Mouse (Mus musculus) right cerebral cortex, postnatal 36 days (tissue): ENCODE results near the gene Prlr.

Experiments
- DNase-seq, 2 experiments: peaks; one replicate each; pipeline ENCODE4 v3.0.0; 2022; ENCODE audit warnings: low spot score in 2 of 2, mixed read lengths in 1 of 2

Prlr gene

GRCm38 (mm10) chr15:10177083-10177482, at the start of gene Prlr:
Gene Prlr, plus strand, starts transcription at chr15:10177238.
- DNase-seq: no peak

- DNase-seq: no peak
These were observed 43.3 kb upstream of the Prlr start for GRCm38 (mm10) chr15:10133781-10134180.

- no peak for DNase-seq
These were observed 42.1 kb upstream of the Prlr start for GRCm38 (mm10) chr15:10134889-10135288.

- DNase-seq: no peak
These were observed 32.5 kb upstream of the Prlr start for GRCm38 (mm10) chr15:10144520-10144919.

- no peak for DNase-seq
These were observed 28.8 kb upstream of the Prlr start for GRCm38 (mm10) chr15:10148196-10148595.

- no peak for DNase-seq
These were observed 16.4 kb upstream of the Prlr start for GRCm38 (mm10) chr15:10160663-10161062.

GRCm38 (mm10) chr15:10175078-10175477, 2.0 kb upstream of the Prlr start:
- peak in 1 of 2 experiments; percentile 15 for DNase-seq

GRCm38 (mm10) chr15:10175656-10176055, 1.4 kb upstream of the Prlr start:
- DNase-seq: no peak

GRCm38 (mm10) chr15:10177519-10178130, 587 bp downstream of the Prlr start:
- DNase-seq: peak in 1 of 2 experiments; percentile 2

- DNase-seq: no peak
These were observed 1.1 kb downstream of the Prlr start for GRCm38 (mm10) chr15:10178131-10178566.

- DNase-seq: no peak
These were observed 3.7 kb downstream of the Prlr start for GRCm38 (mm10) chr15:10180694-10181093.

GRCm38 (mm10) chr15:10192101-10192630, 15.1 kb downstream of the Prlr start:
- DNase-seq: no peak

- no peak for DNase-seq
These were observed 24.0 kb downstream of the Prlr start for GRCm38 (mm10) chr15:10200991-10201390.

GRCm38 (mm10) chr15:10202504-10203302, 25.7 kb downstream of the Prlr start:
- DNase-seq: no peak

GRCm38 (mm10) chr15:10210261-10210770, 33.3 kb downstream of the Prlr start:
- DNase-seq: no peak

GRCm38 (mm10) chr15:10211992-10212391, 35.0 kb downstream of the Prlr start:
- DNase-seq: no peak

GRCm38 (mm10) chr15:10213213-10213612, 36.2 kb downstream of the Prlr start:
- no peak for DNase-seq

- no peak for DNase-seq
These were observed 36.7 kb downstream of the Prlr start for GRCm38 (mm10) chr15:10213710-10214109.

- DNase-seq: no peak
These were observed 38.7 kb downstream of the Prlr start for GRCm38 (mm10) chr15:10215719-10216118.

- DNase-seq: no peak
These were observed 39.2 kb downstream of the Prlr start for GRCm38 (mm10) chr15:10216189-10216588.

- DNase-seq: no peak
These were observed 46.6 kb downstream of the Prlr start for GRCm38 (mm10) chr15:10223614-10224155.

GRCm38 (mm10) chr15:10225701-10226100, 48.7 kb downstream of the Prlr start:
- DNase-seq: no peak
